Mouse (Mus musculus): ENCODE data around the gene Jmjd7. TPM values are rescaled to one million over a fixed set of nuclear protein-coding genes. Genes with fewer than 3 reads are reported as not detected.

Jmjd7 gene
- polyA plus RNA-seq, 1 experiment = 7.3 TPM

DNA sequence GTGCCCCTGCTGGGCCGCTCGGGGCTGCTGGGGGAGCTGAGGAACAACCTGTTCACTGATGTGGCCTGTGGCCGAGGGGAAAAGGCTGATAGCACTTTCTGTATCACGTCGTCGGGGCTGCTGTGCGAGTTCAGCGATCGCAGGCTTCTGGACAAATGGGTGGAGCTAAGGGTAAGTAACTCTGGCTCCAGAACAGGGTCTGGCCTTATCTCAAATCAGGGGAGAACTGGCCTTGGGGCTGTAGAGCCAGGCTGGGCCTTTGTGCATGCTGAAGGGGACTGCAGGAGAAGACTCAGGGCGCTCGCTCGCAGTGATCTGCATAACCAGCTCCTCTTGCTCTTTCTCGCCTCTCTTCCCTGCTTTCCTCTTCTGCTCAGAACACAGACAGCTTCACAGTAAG is 14.4 kb upstream of the Jmjd7 start:
- no peaks in the 10 kb centered on the region for H3K27me3 ChIP-seq (ENCODE audit: control insufficient read depth, insufficient read depth, low read length)
- peak overlapping the region; percentile 4; the same call in 1 of the 2 replicates for H3K27ac ChIP-seq (ENCODE audit: control insufficient read depth, insufficient read depth, low read depth, low read length)
- H3K4me1 ChIP-seq (ENCODE audit: control insufficient read depth, insufficient read depth, low read length) = no peaks in the 10 kb centered on the region; the same call in 1 of the 2 replicates
- TF ChIP-seq CTCF (IDR thresholded peaks at IDR 0.05; ENCODE audit: control insufficient read depth, insufficient read depth, insufficient replicate concordance, low read depth, low read length) (no peak), POLR2A (IDR thresholded peaks at IDR 0.05; ENCODE audit: control insufficient read depth, low read depth, low read length) (no peak)
- H3K4me3 ChIP-seq (ENCODE audit: control insufficient read depth, low read depth, low read length) = no peak overlapping the region
- H3K36me3 ChIP-seq (ENCODE audit: control insufficient read depth, insufficient read depth, low read length) = peaks cover 6% of the 10 kb centered on the region

GRCm38 (mm10) chr2:120013831-120014486 is 13.3 kb upstream of the Jmjd7 start:
- Histone ChIP-seq H3K27me3 (ENCODE audit: control insufficient read depth, insufficient read depth, low read length) (no peaks in the 10 kb centered on the region), H3K36me3 (ENCODE audit: control insufficient read depth, insufficient read depth, low read length) (peaks cover 6% of the 10 kb centered on the region), H3K4me1 (ENCODE audit: control insufficient read depth, insufficient read depth, low read length) (no peaks in the 10 kb centered on the region; the same call in 1 of the 2 replicates), H3K4me3 (ENCODE audit: control insufficient read depth, low read depth, low read length) (no peak overlapping the region), H3K27ac (ENCODE audit: control insufficient read depth, insufficient read depth, low read depth, low read length) (no peak overlapping the region)
- TF ChIP-seq CTCF (IDR thresholded peaks at IDR 0.05; ENCODE audit: control insufficient read depth, insufficient read depth, insufficient replicate concordance, low read depth, low read length) = no peak

GRCm38 (mm10) chr2:120015882-120016281 is 11.4 kb upstream of the Jmjd7 start:
- Histone ChIP-seq H3K27ac (ENCODE audit: control insufficient read depth, insufficient read depth, low read depth, low read length) (no peak overlapping the region), H3K27me3 (ENCODE audit: control insufficient read depth, insufficient read depth, low read length) (no peaks in the 10 kb centered on the region), H3K4me3 (ENCODE audit: control insufficient read depth, low read depth, low read length) (no peak overlapping the region), H3K36me3 (ENCODE audit: control insufficient read depth, insufficient read depth, low read length) (peaks cover 6% of the 10 kb centered on the region), H3K4me1 (ENCODE audit: control insufficient read depth, insufficient read depth, low read length) (no peaks in the 10 kb centered on the region; the same call in 1 of the 2 replicates)
- TF ChIP-seq CTCF (IDR thresholded peaks at IDR 0.05; ENCODE audit: control insufficient read depth, insufficient read depth, insufficient replicate concordance, low read depth, low read length) (no peak), POLR2A (IDR thresholded peaks at IDR 0.05; ENCODE audit: control insufficient read depth, low read depth, low read length) (no peak)

GRCm38 (mm10) chr2:120017599-120017998 is 9.7 kb upstream of the Jmjd7 start:
- Histone ChIP-seq H3K36me3 (ENCODE audit: control insufficient read depth, insufficient read depth, low read length) (peaks cover 3% of the 10 kb centered on the region), H3K4me3 (ENCODE audit: control insufficient read depth, low read depth, low read length) (no peak overlapping the region), H3K27ac (ENCODE audit: control insufficient read depth, insufficient read depth, low read depth, low read length) (no peak overlapping the region), H3K27me3 (ENCODE audit: control insufficient read depth, insufficient read depth, low read length) (no peaks in the 10 kb centered on the region), H3K4me1 (ENCODE audit: control insufficient read depth, insufficient read depth, low read length) (no peaks in the 10 kb centered on the region)
- TF ChIP-seq POLR2A (IDR thresholded peaks at IDR 0.05; ENCODE audit: control insufficient read depth, low read depth, low read length) = no peak
- no peak for TF ChIP-seq CTCF (IDR thresholded peaks at IDR 0.05; ENCODE audit: control insufficient read depth, insufficient read depth, insufficient replicate concordance, low read depth, low read length)

DNA sequence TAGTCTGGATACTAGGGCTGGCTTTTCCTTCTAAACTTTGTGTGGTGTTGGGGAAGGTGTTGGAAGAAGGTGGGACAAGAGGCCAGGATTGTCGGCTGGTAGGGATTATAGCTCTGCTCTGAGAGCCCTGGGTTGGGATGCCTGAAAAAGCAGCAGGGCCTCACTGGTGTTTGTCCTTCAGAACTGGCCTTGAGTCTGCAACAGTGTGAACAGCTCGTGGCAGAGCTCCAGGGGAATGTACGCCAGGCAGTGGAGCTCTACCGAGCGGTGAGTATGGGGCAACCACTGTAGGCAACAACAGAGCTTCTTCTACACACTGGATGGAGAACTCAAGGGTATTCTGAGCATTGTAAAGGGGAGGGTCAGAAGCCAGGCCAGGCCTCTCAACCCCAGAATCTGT is 2.9 kb upstream of the Jmjd7 start:
- peaks cover 17% of the 10 kb centered on the region for H3K4me1 ChIP-seq (ENCODE audit: control insufficient read depth, insufficient read depth, low read length)
- H3K4me3 ChIP-seq (ENCODE audit: control insufficient read depth, low read depth, low read length) = no peak overlapping the region
- no peak for TF ChIP-seq POLR2A (IDR thresholded peaks at IDR 0.05; ENCODE audit: control insufficient read depth, low read depth, low read length)
- no peak for TF ChIP-seq CTCF (IDR thresholded peaks at IDR 0.05; ENCODE audit: control insufficient read depth, insufficient read depth, insufficient replicate concordance, low read depth, low read length)
- peak overlapping the region; percentile 74 for H3K27ac ChIP-seq (ENCODE audit: control insufficient read depth, insufficient read depth, low read depth, low read length)
- H3K36me3 ChIP-seq (ENCODE audit: control insufficient read depth, insufficient read depth, low read length) = no peaks in the 10 kb centered on the region; the same call in 1 of the 2 replicates
- H3K27me3 ChIP-seq (ENCODE audit: control insufficient read depth, insufficient read depth, low read length) = no peaks in the 10 kb centered on the region

GRCm38 (mm10) chr2:120027950-120028331 is 658 bp downstream of the Jmjd7 start:
- peak overlapping the region; percentile 94 for H3K27ac ChIP-seq (ENCODE audit: control insufficient read depth, insufficient read depth, low read depth, low read length)
- no peaks in the 10 kb centered on the region; the same call in 1 of the 2 replicates for H3K36me3 ChIP-seq (ENCODE audit: control insufficient read depth, insufficient read depth, low read length)
- peaks cover 17% of the 10 kb centered on the region for H3K4me1 ChIP-seq (ENCODE audit: control insufficient read depth, insufficient read depth, low read length)
- H3K27me3 ChIP-seq (ENCODE audit: control insufficient read depth, insufficient read depth, low read length) = no peaks in the 10 kb centered on the region
- TF ChIP-seq POLR2A (IDR thresholded peaks at IDR 0.05; ENCODE audit: control insufficient read depth, low read depth, low read length) = no peak
- H3K4me3 ChIP-seq (ENCODE audit: control insufficient read depth, low read depth, low read length) = peak overlapping the region; percentile 96

DNA sequence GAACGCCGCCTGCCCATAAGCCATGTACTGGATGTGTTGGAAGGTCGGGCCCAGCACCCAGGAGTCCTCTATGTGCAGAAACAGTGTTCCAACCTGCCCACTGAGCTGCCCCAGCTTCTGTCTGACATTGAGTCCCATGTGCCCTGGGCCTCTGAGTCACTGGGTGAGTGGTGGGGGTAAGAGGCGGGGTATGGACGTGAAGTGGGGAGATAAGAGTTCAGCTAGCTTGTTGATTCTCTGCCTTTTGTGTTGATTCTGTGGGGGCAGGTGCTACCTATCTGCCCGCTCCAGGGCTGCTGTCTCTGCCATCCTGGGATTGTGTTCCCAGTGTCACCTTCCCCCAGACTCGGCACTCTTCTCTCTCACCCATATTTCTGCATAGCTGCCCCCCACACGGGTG is 3.1 kb downstream of the Jmjd7 start:
- H3K27ac ChIP-seq (ENCODE audit: control insufficient read depth, insufficient read depth, low read depth, low read length) = no peak overlapping the region
- no peaks in the 10 kb centered on the region; the same call in 1 of the 2 replicates for H3K36me3 ChIP-seq (ENCODE audit: control insufficient read depth, insufficient read depth, low read length)
- H3K4me3 ChIP-seq (ENCODE audit: control insufficient read depth, low read depth, low read length) = no peak overlapping the region
- no peaks in the 10 kb centered on the region for H3K27me3 ChIP-seq (ENCODE audit: control insufficient read depth, insufficient read depth, low read length)
- peaks cover 11% of the 10 kb centered on the region for H3K4me1 ChIP-seq (ENCODE audit: control insufficient read depth, insufficient read depth, low read length)
- TF ChIP-seq CTCF (IDR thresholded peaks at IDR 0.05; ENCODE audit: control insufficient read depth, insufficient read depth, insufficient replicate concordance, low read depth, low read length) (no peak), POLR2A (IDR thresholded peaks at IDR 0.05; ENCODE audit: control insufficient read depth, low read depth, low read length) (no peak)
